Mouse (Mus musculus) olfactory bulb, adult 2 months (tissue): ENCODE measurements at regions not wholly inside any gene's neighbourhood (a gene's known extent, or its start where the extent isn't known, plus 50 kb on each side); places are given as distances from the start of the nearest gene placed in this dataset.

Source experiments
- H3K27ac ChIP-seq: fragments of 200-500 bp; 2 replicates; pipeline ENCODE4 v1.5.1; 2012; ENCODE audit warnings: low read depth, low read length; ENCODE audit not compliant: insufficient read depth
- H3K4me1 ChIP-seq: fragments of 200-500 bp; 2 replicates; pipeline ENCODE4 v1.6.1; 2012; ENCODE audit warnings: low read length; ENCODE audit not compliant: control insufficient read depth, insufficient read depth
- H3K4me3 ChIP-seq: fragments of 200-500 bp; 2 replicates; pipeline ENCODE4 v1.5.1; 2012; ENCODE audit warnings: mild to moderate bottlenecking, low read depth, low read length, moderate library complexity; ENCODE audit not compliant: insufficient read depth
- CTCF ChIP-seq: fragments of 200-500 bp; IDR thresholded peaks from 2 replicates; pipeline ENCODE4 v1.5.1; 2012; ENCODE audit warnings: low read depth, mild to moderate bottlenecking, low read length, moderate library complexity; ENCODE audit not compliant: insufficient read depth
- POLR2A ChIP-seq: fragments of 200-500 bp; IDR thresholded peaks from 2 replicates; pipeline ENCODE4 v1.6.1; 2012; ENCODE audit warnings: mild to moderate bottlenecking, low read depth, low read length, moderate library complexity; ENCODE audit not compliant: insufficient read depth
- WGBS: fragments of 180-500 bp; shearing (Covaris S2); methylation state at CpG from one replicate; pipeline ENCODE4 v1.1.7; 2018; 5-methylcytosine and 5-hydroxymethylcytosine counted together

- TF ChIP-seq CTCF (no peak), POLR2A (no peak)
- WGBS = 94% methylated on average over 1 of the region's 1 CpGs
- Histone ChIP-seq H3K4me1 (no peaks in the 10 kb centered on the region), H3K4me3 (no peak overlapping the region), H3K27ac (no peak overlapping the region)
Observed at GRCm38 (mm10) chr13:25695956-25696355, 425.7 kb upstream of the Nrsn1 start.

GRCm38 (mm10) chr13:25695017-25695604 lies 424.8 kb upstream of the Nrsn1 start:
- TF ChIP-seq POLR2A (no peak), CTCF (no peak)
- no peak overlapping the region for H3K4me3 ChIP-seq
- 70% methylated on average over 14 of the region's 14 CpGs for WGBS
- H3K27ac ChIP-seq = no peak overlapping the region
- H3K4me1 ChIP-seq = no peaks in the 10 kb centered on the region

GRCm38 (mm10) chr13:25678221-25678735 lies 408.0 kb upstream of the Nrsn1 start:
- H3K4me3 ChIP-seq = no peak overlapping the region
- no peak for TF ChIP-seq POLR2A
- TF ChIP-seq CTCF = no peak
- no peak overlapping the region for H3K27ac ChIP-seq
- no peaks in the 10 kb centered on the region for H3K4me1 ChIP-seq
- 67% methylated on average over 2 of the region's 2 CpGs for WGBS

GRCm38 (mm10) chr13:25675208-25675607 lies 404.9 kb upstream of the Nrsn1 start:
- no peaks in the 10 kb centered on the region for H3K4me1 ChIP-seq
- no peak for TF ChIP-seq CTCF
- TF ChIP-seq POLR2A = no peak
- 92% methylated on average over 6 of the region's 6 CpGs for WGBS
- H3K4me3 ChIP-seq = no peak overlapping the region
- no peak overlapping the region for H3K27ac ChIP-seq

GRCm38 (mm10) chr13:25666022-25666421 lies 395.7 kb upstream of the Nrsn1 start:
- Histone ChIP-seq H3K4me3 (no peak overlapping the region), H3K27ac (no peak overlapping the region), H3K4me1 (no peaks in the 10 kb centered on the region)
- WGBS = 49% methylated on average over 3 of the region's 3 CpGs
- TF ChIP-seq POLR2A (no peak), CTCF (no peak)

- H3K4me3 ChIP-seq = no peak overlapping the region
- no peak overlapping the region for H3K27ac ChIP-seq
- 85% methylated on average over 2 of the region's 2 CpGs for WGBS
- H3K4me1 ChIP-seq = no peaks in the 10 kb centered on the region
- TF ChIP-seq POLR2A (no peak), CTCF (no peak)
Observed at GRCm38 (mm10) chr13:25664963-25665606, 394.8 kb upstream of the Nrsn1 start.

GRCm38 (mm10) chr13:25648430-25648786 lies 378.1 kb upstream of the Nrsn1 start:
- TF ChIP-seq CTCF = no peak
- Histone ChIP-seq H3K4me3 (no peak overlapping the region), H3K27ac (no peak overlapping the region), H3K4me1 (no peaks in the 10 kb centered on the region)
- WGBS = 98% methylated on average over 1 of the region's 1 CpGs

- WGBS = 91% methylated on average over 3 of the region's 3 CpGs
- Histone ChIP-seq H3K27ac (no peak overlapping the region), H3K4me1 (no peaks in the 10 kb centered on the region), H3K4me3 (no peak overlapping the region)
- TF ChIP-seq POLR2A = no peak
- no peak for TF ChIP-seq CTCF
Observed at GRCm38 (mm10) chr13:25647711-25648429, 377.6 kb upstream of the Nrsn1 start.
